23 mouse cellular contexts compared by ENCODE assay signal in genomic region chr11:22652931-22653330, GRCm38 (mm10).
DNase-seq lines count a peak whose midpoint lies in the region; ATAC-seq and TF ChIP-seq lines count a peak whose summit lies in the region.
"Had no signal": no experiment of that assay in that cellular context is flagged by ENCODE, and none has a peak within 500 bp of the region (broad histone marks: within the 10 kb centered on the region; RNA-seq: fewer than 3 reads in every experiment).

No protein-coding gene starts in this region.

- no peaks in the 10 kb centered on the region for H3K79me2 ChIP-seq in CH12.LX (replicated peaks; ENCODE audit: control insufficient read depth, extremely low read depth, insufficient read depth, poor library complexity, severe bottlenecking)

- peak; percentile 92 for TF ChIP-seq EP300 in CH12.LX (IDR thresholded peaks at IDR 0.05; ENCODE audit: low read length)

- H3K27ac ChIP-seq in kidney, adult 2 months (ENCODE audit: insufficient read depth, low read depth, low read length) = peak overlapping the region; percentile 63
- no peak overlapping the region for H3K27ac ChIP-seq in CH12.LX (ENCODE audit: insufficient read depth, low read depth)
- H3K27ac ChIP-seq: hindbrain, embryonic 15.5 days; intestine, embryonic 15.5 days; layer of hippocampus, adult 2 months; limb, embryonic 13.5 days; liver, embryonic 15.5 days; midbrain, embryonic 13.5 days; stomach, postnatal 0 days had no signal

- WGBS in kidney, adult 2 months = 47% methylated on average over 3 of the region's 3 CpGs

- H3K4me1 ChIP-seq in kidney, adult 2 months (ENCODE audit: control insufficient read depth, insufficient read depth, low read length) = peaks cover 5% of the 10 kb centered on the region; the same call in 1 of the 2 replicates
- peaks cover 12 to 59% of the 10 kb centered on the region in 2 experiments for H3K4me1 ChIP-seq in CH12.LX (ENCODE audit: control insufficient read depth in 1 of 2, insufficient read depth in 2 of 2)
- H3K4me1 ChIP-seq: intestine, embryonic 15.5 days; liver, embryonic 15.5 days; midbrain, embryonic 13.5 days had no signal

- peak; percentile 5; the same call in 1 of the 2 replicates for TF ChIP-seq RAD21 in CH12.LX (IDR thresholded peaks at IDR 0.05; ENCODE audit: low read depth, low read length)

- no peak for TF ChIP-seq POLR2A in kidney, adult 2 months (IDR thresholded peaks at IDR 0.05; ENCODE audit: low read depth, low read length)
- no peak for TF ChIP-seq POLR2A in CH12.LX (IDR thresholded peaks at IDR 0.05; ENCODE audit: low read depth, low read length)

- ATAC-seq in common myeloid progenitor, adult 5-6 weeks (replicated peaks; ENCODE audit: low read depth, poor library complexity, severe bottlenecking) = peak; percentile 57
- ATAC-seq in megakaryocyte progenitor cell, adult 5-6 weeks (replicated peaks; ENCODE audit: poor library complexity) = 0 out of 2 replicates have a peak, but pooled peaks have one; percentile 33
- ATAC-seq in inflammation-experienced regulatory T-cells, adult 6 months = no peak
- ATAC-seq: intestine, embryonic 15.5 days; midbrain, embryonic 13.5 days had no signal

- peak overlapping the region; percentile 65 for H3K4me2 ChIP-seq in CH12.LX (ENCODE audit: insufficient read depth, low read depth, poor library complexity, severe bottlenecking)
- H3K4me2 ChIP-seq: hindbrain, embryonic 15.5 days; intestine, embryonic 15.5 days; limb, embryonic 13.5 days; liver, embryonic 15.5 days; midbrain, embryonic 13.5 days had no signal

- DNase-seq in kidney, adult 2 months = no peak
- DNase-seq in kidney, postnatal 10 days = no peak
- DNase-seq in CH12.LX (ENCODE audit: extremely low read depth) = peak; percentile 66
- no peak for DNase-seq in layer of hippocampus, adult 9-11 months
- DNase-seq: adrenal gland, postnatal 36 days; cerebellum, adult 11 months; cerebellum, postnatal 10 days; heart, adult 18-20 months; heart, postnatal 36 days; kidney, adult 9 months; kidney, postnatal 25 days; layer of hippocampus, postnatal 36 days; right cerebral cortex, postnatal 14 days had no signal

- no peak overlapping the region for H3K4me3 ChIP-seq in kidney, adult 2 months (ENCODE audit: insufficient read depth, low read depth, low read length)
- H3K4me3 ChIP-seq in CH12.LX (replicated peaks in 1 of 3; ENCODE audit: low read depth in 2 of 3, low read length in 2 of 3, poor library complexity in 1 of 3) = no peak overlapping the region
- H3K4me3 ChIP-seq: hindbrain, embryonic 15.5 days; intestine, embryonic 15.5 days; layer of hippocampus, adult 2 months; limb, embryonic 13.5 days; liver, embryonic 15.5 days; midbrain, embryonic 13.5 days had no signal

- H3K9ac ChIP-seq in CH12.LX (ENCODE audit: insufficient read depth, low read depth) = no peak overlapping the region
- H3K9ac ChIP-seq: hindbrain, embryonic 15.5 days; intestine, embryonic 15.5 days; limb, embryonic 13.5 days; liver, embryonic 15.5 days; midbrain, embryonic 13.5 days had no signal

- in situ Hi-C loops in CH12.LX (cut with MboI; ENCODE audit: low pct_ligation_motif_present, low pct_unique_long_range_greater_than_20kb, low sequenced_read_pairs) = no loop called here

- H3K9me3 ChIP-seq in CH12.LX (replicated peaks; ENCODE audit: low read length) = no peaks in the 10 kb centered on the region
- H3K9me3 ChIP-seq: hindbrain, embryonic 15.5 days; intestine, embryonic 15.5 days; limb, embryonic 13.5 days; liver, embryonic 15.5 days; midbrain, embryonic 13.5 days had no signal

- no peaks in the 10 kb centered on the region for H3K27me3 ChIP-seq in kidney, adult 2 months (replicated peaks; ENCODE audit: control insufficient read depth, insufficient read depth, low read length)
- no peaks in the 10 kb centered on the region for H3K27me3 ChIP-seq in CH12.LX (replicated peaks)
- H3K27me3 ChIP-seq: hindbrain, embryonic 15.5 days; intestine, embryonic 15.5 days; limb, embryonic 13.5 days; liver, embryonic 15.5 days; midbrain, embryonic 13.5 days had no signal

- dilution Hi-C loops in CH12.LX (cut with MboI; ENCODE audit: extremely low pct_ligation_motif_present, extremely low pct_unique_long_range_greater_than_20kb, low sequenced_read_pairs) = no loop called here

- TF ChIP-seq CTCF in kidney, adult 2 months (conservative IDR thresholded peaks at IDR 0.05; ENCODE audit: insufficient read depth, insufficient read length, low read depth, low read length) = no peak
- TF ChIP-seq CTCF in CH12.LX (conservative IDR thresholded peaks at IDR 0.05 in 1 of 2, IDR thresholded peaks at IDR 0.05 in 1 of 2; ENCODE audit: low read depth in 2 of 2, low read length in 2 of 2) = no peak

- H3K36me3 ChIP-seq in kidney, adult 2 months (ENCODE audit: control insufficient read depth, insufficient read depth, low read length) = no peaks in the 10 kb centered on the region
- no peaks in the 10 kb centered on the region for H3K36me3 ChIP-seq in CH12.LX (replicated peaks in 1 of 2; ENCODE audit: control insufficient read depth in 1 of 2, insufficient read depth in 1 of 2, low read length in 1 of 2)
- H3K36me3 ChIP-seq: hindbrain, embryonic 15.5 days; intestine, embryonic 15.5 days; limb, embryonic 13.5 days; liver, embryonic 15.5 days; midbrain, embryonic 13.5 days had no signal

TF ChIP-seq in CH12.LX, 34 proteins besides CTCF, POLR2A, EP300 and RAD21:
- TF ChIP-seq GABPA (IDR thresholded peaks at IDR 0.05; ENCODE audit: insufficient replicate concordance, low read depth, low read length) (no peak), ETS1 (conservative IDR thresholded peaks at IDR 0.05; ENCODE audit: low read depth, low read length) (peak; percentile 95), TCF12 (IDR thresholded peaks at IDR 0.05; ENCODE audit: low read depth, low read length) (peak; percentile 61; the same call in 1 of the 2 replicates), HCFC1 (IDR thresholded peaks at IDR 0.05; ENCODE audit: low read depth, low read length) (no peak), POLR2AphosphoS2 (IDR thresholded peaks at IDR 0.05; ENCODE audit: low read depth, low read length) (no peak), IRF4 (IDR thresholded peaks at IDR 0.05; ENCODE audit: low read depth, low read length) (peak; percentile 92), CHD2 (IDR thresholded peaks at IDR 0.05; ENCODE audit: low read length) (no peak; the same call in 1 of the 2 replicates), NELFE (IDR thresholded peaks at IDR 0.05; ENCODE audit: low read depth, low read length) (no peak), ZC3H11A (IDR thresholded peaks at IDR 0.05; ENCODE audit: low read depth, low read length) (no peak), USF2 (conservative IDR thresholded peaks at IDR 0.05; ENCODE audit: low read depth, low read length) (no peak), MEF2A (IDR thresholded peaks at IDR 0.05; ENCODE audit: borderline replicate concordance, low read depth, low read length) (peak; percentile 100), ELF1 (IDR thresholded peaks at IDR 0.05; ENCODE audit: low read depth, low read length) (no peak), NRF1 (IDR thresholded peaks at IDR 0.05; ENCODE audit: low read depth, low read length) (no peak), CHD1 (IDR thresholded peaks at IDR 0.05; ENCODE audit: low read depth, low read length) (no peak), MYC (IDR thresholded peaks at IDR 0.05; ENCODE audit: low read depth, low read length) (peak; percentile 72; the same call in 1 of the 2 replicates), MAFK (IDR thresholded peaks at IDR 0.05; ENCODE audit: insufficient replicate concordance, low read length) (peak; percentile 99), RCOR1 (conservative IDR thresholded peaks at IDR 0.05; ENCODE audit: low read depth, low read length) (peak; percentile 79; the same call in 1 of the 2 replicates), USF1 (IDR thresholded peaks at IDR 0.05; ENCODE audit: low read depth, low read length) (no peak), JUN (IDR thresholded peaks at IDR 0.05; ENCODE audit: insufficient read depth, low read depth, low read length) (peak; percentile 87), PAX5 (IDR thresholded peaks at IDR 0.05; ENCODE audit: low read length) (no peak), MAZ (IDR thresholded peaks at IDR 0.05; ENCODE audit: low read depth, low read length) (no peak), UBTF (IDR thresholded peaks at IDR 0.05; ENCODE audit: low read depth, low read length) (no peak), ZKSCAN1 (IDR thresholded peaks at IDR 0.05; ENCODE audit: borderline replicate concordance, low read depth, low read length) (no peak), BHLHE40 (IDR thresholded peaks at IDR 0.05; ENCODE audit: low read depth, low read length) (peak; percentile 77), MXI1 (IDR thresholded peaks at IDR 0.05; ENCODE audit: low read depth, low read length) (no peak), SMC3 (IDR thresholded peaks at IDR 0.05; ENCODE audit: low read depth, low read length) (0 out of 2 replicates have a peak, but pooled peaks have one; percentile 5), KAT2A (IDR thresholded peaks at IDR 0.05; ENCODE audit: insufficient replicate concordance, low read length) (no peak), JUND (conservative IDR thresholded peaks at IDR 0.05; ENCODE audit: low read depth, low read length) (peak; percentile 91), ZMIZ1 (IDR thresholded peaks at IDR 0.05; ENCODE audit: low read depth, low read length) (no peak), ZNF384 (IDR thresholded peaks at IDR 0.05; ENCODE audit: low read depth, low read length) (no peak), MAX (IDR thresholded peaks at IDR 0.05; ENCODE audit: low read length) (peak; percentile 56), SIN3A (IDR thresholded peaks at IDR 0.05; ENCODE audit: low read length) (peak; percentile 63), TBP (conservative IDR thresholded peaks at IDR 0.05; ENCODE audit: low read depth, low read length) (0 out of 2 replicates have a peak, but pooled peaks have one; percentile 15), E2F4 (IDR thresholded peaks at IDR 0.05; ENCODE audit: insufficient replicate concordance, low read depth, low read length) (no peak)
